Mouse (Mus musculus): ENCODE data around the gene Rilpl1.

DNA sequence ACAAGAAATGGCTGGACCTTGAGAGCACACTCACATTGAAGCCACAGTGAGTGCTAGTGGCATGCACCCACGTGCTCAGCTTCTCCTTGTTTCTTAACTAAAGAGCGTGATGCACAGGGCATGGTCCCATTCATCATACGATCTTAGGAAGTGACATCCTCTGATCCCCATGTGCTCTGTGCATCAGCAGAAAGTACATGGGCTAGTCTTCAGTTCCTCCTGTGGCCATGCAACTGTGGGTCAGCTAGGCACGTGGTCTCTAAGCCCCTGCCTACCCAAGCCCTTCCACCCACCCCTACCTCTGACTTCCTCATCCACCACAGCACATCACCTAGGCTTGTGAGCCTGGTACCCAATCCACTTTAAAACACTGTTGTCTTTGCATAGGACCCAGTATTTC is 38.6 kb downstream of the Rilpl1 start:
- TF ChIP-seq CTCF (IDR thresholded peaks at IDR 0.05; ENCODE audit: control insufficient read depth, insufficient read depth, insufficient read length): no peak
- TF ChIP-seq MYOD1 (IDR thresholded peaks at IDR 0.05; ENCODE audit: control insufficient read depth, insufficient read length, low read depth): no peak
- TF ChIP-seq MAX (IDR thresholded peaks at IDR 0.05): no peak
- no peak for TF ChIP-seq USF1 (IDR thresholded peaks at IDR 0.05; ENCODE audit: low read depth)
- TF ChIP-seq CEBPB (IDR thresholded peaks at IDR 0.05; ENCODE audit: low read depth): no peak

Measured in C2C12 (cell line).